Mouse (Mus musculus): ENCODE data around the gene Slc16a2.

The Slc16a2 gene

GRCm38 (mm10) chrX:103741215-103742056, 80.3 kb downstream of the Slc16a2 start:
- in situ Hi-C loops (cut with MboI; ENCODE audit: unreplicated experiment in 2 of 2) = no loop called here

- in situ Hi-C loops (cut with MboI; ENCODE audit: unreplicated experiment in 2 of 2) = no loop called here
Observed at GRCm38 (mm10) chrX:103734041-103734625, 87.7 kb downstream of the Slc16a2 start.

- in situ Hi-C loops (cut with MboI; ENCODE audit: unreplicated experiment in 2 of 2) = no loop called here
Observed at GRCm38 (mm10) chrX:103733091-103733490, 88.7 kb downstream of the Slc16a2 start.

- in situ Hi-C loops (cut with MboI; ENCODE audit: unreplicated experiment in 2 of 2) = no loop called here
Observed at GRCm38 (mm10) chrX:103732033-103732703, 89.6 kb downstream of the Slc16a2 start.

- in situ Hi-C loops (cut with MboI; ENCODE audit: unreplicated experiment in 2 of 2) = no loop called here
Observed at GRCm38 (mm10) chrX:103722437-103722836, 99.3 kb downstream of the Slc16a2 start.

GRCm38 (mm10) chrX:103719618-103720185, 102.1 kb downstream of the Slc16a2 start:
- in situ Hi-C loops (cut with MboI; ENCODE audit: unreplicated experiment in 2 of 2) = no loop called here

GRCm38 (mm10) chrX:103712922-103713321, 108.9 kb downstream of the Slc16a2 start:
- in situ Hi-C loops (cut with MboI; ENCODE audit: unreplicated experiment in 2 of 2) = no loop called here

GRCm38 (mm10) chrX:103709671-103710070, 112.1 kb downstream of the Slc16a2 start:
- in situ Hi-C loops (cut with MboI; ENCODE audit: unreplicated experiment in 2 of 2) = no loop called here

- in situ Hi-C loops (cut with MboI; ENCODE audit: unreplicated experiment in 2 of 2) = no loop called here
Observed at GRCm38 (mm10) chrX:103708592-103708991, 113.2 kb downstream of the Slc16a2 start.

- in situ Hi-C loops (cut with MboI; ENCODE audit: unreplicated experiment in 2 of 2) = no loop called here
Observed at GRCm38 (mm10) chrX:103704611-103705010, 117.2 kb downstream of the Slc16a2 start.

- in situ Hi-C loops (cut with MboI; ENCODE audit: unreplicated experiment in 2 of 2) = no loop called here
Observed at GRCm38 (mm10) chrX:103704024-103704423, 117.8 kb downstream of the Slc16a2 start.

GRCm38 (mm10) chrX:103697796-103698195, 124.0 kb downstream of the Slc16a2 start:
- in situ Hi-C loops (cut with MboI; ENCODE audit: unreplicated experiment in 2 of 2) = no loop called here

GRCm38 (mm10) chrX:103696081-103696519, 125.7 kb downstream of the Slc16a2 start:
- in situ Hi-C loops (cut with MboI; ENCODE audit: unreplicated experiment in 2 of 2) = no loop called here

GRCm38 (mm10) chrX:103695165-103695996, 126.4 kb downstream of the Slc16a2 start:
- in situ Hi-C loops (cut with MboI; ENCODE audit: unreplicated experiment in 2 of 2) = no loop called here

- in situ Hi-C loops (cut with MboI; ENCODE audit: unreplicated experiment in 2 of 2) = no loop called here
Observed at GRCm38 (mm10) chrX:103694787-103695164, 127.0 kb downstream of the Slc16a2 start.

- in situ Hi-C loops (cut with MboI; ENCODE audit: unreplicated experiment in 2 of 2) = no loop called here
Observed at GRCm38 (mm10) chrX:103694381-103694780, 127.4 kb downstream of the Slc16a2 start.

- in situ Hi-C loops (cut with MboI; ENCODE audit: unreplicated experiment in 2 of 2) = no loop called here
Observed at GRCm38 (mm10) chrX:103692916-103693315, 128.9 kb downstream of the Slc16a2 start.

GRCm38 (mm10) chrX:103688551-103688950, 133.2 kb downstream of the Slc16a2 start:
- in situ Hi-C loops (cut with MboI; ENCODE audit: unreplicated experiment in 2 of 2) = no loop called here

- in situ Hi-C loops (cut with MboI; ENCODE audit: unreplicated experiment in 2 of 2) = no loop called here
Observed at GRCm38 (mm10) chrX:103674674-103675073, 147.1 kb downstream of the Slc16a2 start.

GRCm38 (mm10) chrX:103673761-103674160, 148.0 kb downstream of the Slc16a2 start:
- in situ Hi-C loops (cut with MboI; ENCODE audit: unreplicated experiment in 2 of 2) = no loop called here

All from v-Abl transformed pro-B cells (cell line).